Mouse (Mus musculus): ENCODE results near the gene Phlpp1.

DNA sequence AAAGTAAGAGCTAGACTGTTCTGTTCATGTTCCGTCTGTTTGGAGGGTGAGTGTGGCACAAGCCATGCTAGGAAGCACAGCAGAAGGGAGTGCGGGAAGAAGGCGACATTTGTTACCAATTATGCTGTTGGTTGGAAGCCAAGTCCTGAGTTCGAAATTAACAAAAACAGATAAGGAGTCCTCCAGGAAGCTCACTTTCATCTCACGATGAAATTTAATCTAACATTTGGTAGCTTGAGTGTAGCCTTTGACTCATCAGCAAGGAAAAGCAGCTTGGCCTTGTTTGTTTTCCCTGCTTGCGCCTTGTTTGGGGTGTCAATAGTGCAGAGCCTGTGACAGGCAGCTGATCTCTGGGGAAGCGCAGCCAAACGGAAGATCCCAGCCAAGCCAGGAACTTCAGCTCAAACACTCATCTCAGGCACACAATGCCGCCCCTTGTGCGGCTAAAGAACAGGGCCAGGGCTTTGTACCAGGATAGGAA, 16.4 kb upstream of the Phlpp1 start:
- no peak for TF ChIP-seq CTCF (IDR thresholded peaks at IDR 0.05; ENCODE audit: low read depth)
- TF ChIP-seq EP300 (IDR thresholded peaks at IDR 0.05; ENCODE audit: low read depth): no peak
